Mouse (Mus musculus): ENCODE results near the gene Exph5.

Exph5 gene

DNA sequence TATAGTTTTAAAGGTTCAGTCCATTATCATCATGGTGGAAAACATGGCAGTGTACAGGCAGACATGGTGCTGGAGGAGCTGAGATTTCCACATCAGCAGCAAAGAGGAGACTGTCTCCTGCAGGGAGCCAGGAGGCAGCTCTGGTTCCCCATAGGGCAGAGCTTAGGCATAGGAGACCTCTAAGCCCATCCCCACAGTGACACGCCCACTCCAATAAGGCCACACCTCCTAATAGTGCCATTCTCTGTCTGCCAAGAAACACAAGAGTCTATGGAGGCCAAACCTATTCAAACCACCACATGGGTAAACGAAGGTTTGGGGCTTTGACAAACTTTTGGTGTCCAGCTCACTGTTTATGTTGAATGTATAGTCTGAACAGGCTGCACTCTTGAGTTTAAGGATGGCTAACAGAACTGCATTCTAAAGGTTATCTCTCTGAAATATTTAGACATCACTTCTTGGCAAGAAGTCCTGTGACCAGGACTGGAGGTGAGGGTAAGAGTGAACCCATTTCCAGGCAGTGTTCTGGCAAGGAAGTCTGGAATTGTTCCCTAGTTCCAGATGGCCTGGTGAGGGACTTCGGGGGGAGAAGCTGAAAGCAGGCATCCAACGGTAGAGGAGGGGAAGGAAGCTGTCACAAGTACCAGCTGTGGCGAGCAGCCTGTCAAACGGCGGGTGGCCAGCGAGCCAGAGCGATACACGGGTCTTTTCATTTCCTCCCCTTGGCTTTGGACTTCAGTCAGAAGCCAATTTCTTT is 19.6 kb downstream of the Exph5 start:
- DNase-seq (ENCODE audit: low spot score) = no peak

DNA sequence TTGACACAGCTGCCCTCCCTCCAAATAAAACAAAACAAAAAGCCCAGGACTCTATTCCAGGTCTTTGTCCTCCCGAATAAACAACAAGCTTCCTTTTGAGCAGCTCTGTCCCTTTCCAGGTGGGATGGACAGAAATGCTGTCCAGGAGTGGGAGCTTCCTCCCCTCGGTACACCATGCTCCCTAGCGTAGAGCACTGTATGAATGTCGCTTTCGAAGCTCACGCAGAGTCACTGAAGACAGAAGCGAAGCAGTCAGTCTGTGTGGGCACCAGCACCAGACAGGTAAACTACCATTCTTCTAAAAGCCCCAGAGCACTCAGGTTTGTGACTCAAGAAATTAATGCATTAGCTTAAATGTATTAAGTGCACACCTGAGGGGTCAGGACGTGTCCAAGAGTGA is 20.2 kb downstream of the Exph5 start:
- DNase-seq (ENCODE audit: low spot score) = no peak

- DNase-seq (ENCODE audit: low spot score) = no peak
Measured at GRCm38 (mm10) chr9:53323419-53324251, 22.2 kb downstream of the Exph5 start.

DNA sequence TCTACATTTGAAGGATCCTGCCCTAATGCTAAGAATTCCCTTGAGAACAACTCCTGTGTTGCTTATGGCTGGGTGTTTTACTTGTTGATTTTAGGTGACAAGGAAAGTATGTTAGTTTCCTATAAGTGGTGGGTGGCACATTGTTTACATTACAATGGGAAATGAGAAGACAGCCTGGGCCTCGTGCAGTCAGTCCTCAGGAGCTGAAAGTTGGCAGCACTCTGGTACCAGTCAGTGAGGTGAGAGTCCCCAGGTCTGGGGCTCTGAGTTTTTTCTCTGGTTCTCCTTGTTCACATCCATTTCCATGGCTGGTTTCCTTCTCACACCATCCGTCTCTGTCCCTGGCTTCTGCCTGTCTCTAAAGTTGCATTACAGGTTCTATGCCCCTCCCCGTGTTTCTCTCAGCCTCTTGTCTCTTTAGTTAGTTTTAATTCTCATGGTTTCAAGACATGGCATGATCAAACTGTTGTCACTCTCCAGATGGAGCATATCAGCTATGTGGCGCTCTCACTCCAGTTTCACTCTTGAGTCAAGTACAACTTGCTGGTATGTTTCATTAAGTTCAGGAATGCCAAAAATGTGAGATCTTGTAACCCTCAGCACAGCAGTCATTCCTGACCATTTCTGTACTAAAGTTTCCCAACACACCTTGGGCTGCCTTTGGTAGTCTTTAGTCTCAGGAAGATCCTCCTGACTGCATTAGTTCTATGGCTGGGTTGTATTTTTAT is 24.1 kb downstream of the Exph5 start:
- no peak for DNase-seq (ENCODE audit: low spot score)

- no peak for DNase-seq (ENCODE audit: low spot score)
Measured at GRCm38 (mm10) chr9:53328203-53328602, 26.7 kb downstream of the Exph5 start.

DNA sequence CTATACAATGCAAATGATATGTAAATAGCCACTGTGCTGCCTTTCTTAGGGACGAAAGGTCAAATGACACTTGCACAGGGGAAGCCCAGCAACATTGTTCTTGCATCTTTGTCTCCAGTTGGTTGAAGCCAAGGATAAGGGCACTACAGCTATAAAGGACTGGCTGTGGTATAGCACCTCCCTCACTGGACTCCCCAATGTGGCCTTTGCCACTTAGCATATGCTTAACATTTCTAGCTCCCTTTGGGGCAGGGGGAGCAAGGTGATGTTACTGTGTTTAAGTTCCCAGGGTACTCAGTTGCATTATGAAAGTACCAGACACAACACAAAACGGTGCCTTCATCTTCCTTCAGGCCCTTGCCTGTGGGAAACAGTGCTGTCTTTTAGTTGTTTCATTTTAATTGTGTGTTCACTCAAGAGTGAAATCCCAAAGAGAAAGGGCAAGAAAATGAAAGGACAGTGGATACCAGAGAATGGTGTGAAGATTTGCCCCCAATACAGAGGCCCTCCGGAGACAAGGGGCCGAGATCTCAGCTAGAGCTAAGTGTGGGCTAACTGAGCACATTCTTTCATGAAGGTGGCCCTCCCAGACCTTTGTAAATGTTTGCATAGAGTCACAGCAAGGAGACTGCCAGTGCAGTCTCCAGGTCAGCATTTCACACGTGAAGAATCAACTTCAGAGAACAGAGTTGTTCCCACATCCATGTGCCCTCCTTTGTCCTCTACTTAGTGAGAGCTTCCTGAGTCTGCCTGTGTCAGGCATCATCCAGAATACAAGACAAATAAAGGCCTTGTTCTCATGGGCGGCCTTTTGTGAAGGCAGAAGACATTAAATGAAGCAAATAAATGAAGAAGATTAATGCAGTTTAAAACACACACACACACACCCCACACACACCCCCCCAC is 28.1 kb downstream of the Exph5 start:
- no peak for DNase-seq (ENCODE audit: low spot score)

DNA sequence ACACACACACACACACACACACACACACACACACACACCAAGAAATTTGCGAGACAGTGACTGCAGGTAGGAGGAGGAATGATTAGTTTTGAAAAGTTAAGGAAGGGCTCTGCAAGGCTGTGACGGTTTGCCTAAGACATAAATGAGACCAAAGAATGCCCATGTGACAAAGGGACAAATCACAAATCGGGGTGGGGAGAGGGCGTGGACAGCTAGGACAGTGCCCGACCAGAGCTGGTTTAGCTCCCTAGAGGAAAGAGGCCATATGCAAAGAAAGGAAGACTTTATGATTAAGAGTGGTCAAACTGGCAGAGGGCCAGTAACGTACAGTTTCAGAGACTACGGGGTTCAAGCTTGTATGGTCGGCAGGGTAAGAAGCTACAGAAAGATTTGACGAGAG is 28.8 kb downstream of the Exph5 start:
- DNase-seq (ENCODE audit: low spot score) = no peak

GRCm38 (mm10) chr9:53333436-53333835 is 32.0 kb downstream of the Exph5 start:
- DNase-seq (ENCODE audit: low spot score) = no peak

GRCm38 (mm10) chr9:53335131-53335530 is 33.7 kb downstream of the Exph5 start:
- no peak for DNase-seq (ENCODE audit: low spot score)

DNA sequence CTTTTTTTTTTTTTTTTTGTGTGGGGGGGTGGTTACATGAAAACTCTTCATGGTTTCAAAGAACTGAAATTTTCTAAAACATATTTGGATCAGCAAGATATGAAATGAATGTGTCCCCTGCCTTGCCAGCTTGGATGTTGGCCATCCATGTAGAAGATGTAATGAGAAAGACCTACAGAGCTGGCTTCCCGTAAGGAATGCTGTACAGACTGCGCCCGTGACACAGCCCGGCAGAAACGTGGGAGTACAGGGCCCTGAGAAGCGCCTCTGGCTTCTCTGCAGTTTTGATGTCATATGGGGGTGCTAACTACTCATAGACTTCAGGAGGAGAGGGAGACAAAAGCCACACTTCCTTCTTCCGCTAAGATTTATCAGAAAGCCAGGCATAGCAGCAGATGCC is 38.1 kb downstream of the Exph5 start:
- DNase-seq (ENCODE audit: low spot score) = no peak

GRCm38 (mm10) chr9:53340328-53340916 is 39.0 kb downstream of the Exph5 start:
- no peak for DNase-seq (ENCODE audit: low spot score)

DNA sequence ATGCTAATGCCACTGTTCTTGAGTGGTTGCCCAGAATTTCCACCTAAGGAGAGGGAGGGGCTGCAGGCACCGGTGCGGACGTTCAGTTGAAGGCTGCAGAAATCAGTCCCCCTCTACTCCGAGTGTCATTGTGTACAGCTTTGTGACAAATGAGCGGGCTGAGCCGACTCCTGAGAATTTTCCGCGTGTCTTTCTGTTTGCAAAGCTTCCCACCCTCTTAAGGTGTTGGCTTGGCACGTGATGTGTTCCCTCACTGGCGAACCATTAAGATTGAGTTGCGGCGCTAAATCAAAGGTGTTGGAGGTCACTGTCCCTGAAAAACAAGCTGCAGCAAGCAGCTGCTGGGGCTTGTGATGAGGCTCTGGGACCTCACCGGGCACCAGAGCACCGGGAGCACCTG is 39.5 kb downstream of the Exph5 start:
- DNase-seq (ENCODE audit: low spot score) = no peak

- no peak for DNase-seq (ENCODE audit: low spot score)
Measured at GRCm38 (mm10) chr9:53341981-53342380, 40.5 kb downstream of the Exph5 start.

DNA sequence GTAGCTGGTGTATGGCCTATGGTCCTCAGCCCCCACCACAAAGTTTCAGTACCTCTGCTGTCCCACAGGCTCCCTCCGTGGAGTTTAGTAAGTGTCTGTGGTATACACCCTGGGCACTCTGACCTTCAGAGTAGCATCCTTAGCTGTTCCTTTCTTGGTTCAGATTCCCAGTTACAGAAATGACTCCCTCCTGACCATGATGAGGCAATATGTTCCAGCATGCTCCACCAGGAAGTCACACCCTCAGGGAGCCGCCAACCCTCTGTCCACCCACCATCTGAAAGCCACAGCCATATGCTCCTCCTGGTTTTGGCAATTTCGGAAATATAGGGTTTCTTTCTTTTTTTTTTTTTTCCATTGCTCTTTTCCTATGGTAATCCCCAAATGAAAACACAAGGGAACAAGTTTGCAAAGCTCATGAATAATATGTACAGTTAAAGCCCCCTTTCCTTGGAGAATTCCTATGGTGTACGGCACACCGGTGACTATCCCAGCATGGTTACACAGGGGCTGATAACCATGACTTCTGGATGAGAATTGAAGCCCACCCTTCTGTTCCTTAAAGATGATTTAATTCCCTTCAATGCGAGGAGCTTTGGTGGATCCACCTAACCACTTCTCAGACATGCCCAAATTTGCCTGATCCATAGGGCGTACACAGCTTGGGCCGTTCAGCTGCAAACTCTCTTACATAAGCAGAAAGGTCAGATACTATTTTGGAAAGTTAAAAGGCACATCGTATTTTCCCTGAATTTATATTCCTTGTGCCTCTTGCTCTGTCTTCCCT is 43.4 kb downstream of the Exph5 start:
- DNase-seq (ENCODE audit: low spot score) = no peak

DNA sequence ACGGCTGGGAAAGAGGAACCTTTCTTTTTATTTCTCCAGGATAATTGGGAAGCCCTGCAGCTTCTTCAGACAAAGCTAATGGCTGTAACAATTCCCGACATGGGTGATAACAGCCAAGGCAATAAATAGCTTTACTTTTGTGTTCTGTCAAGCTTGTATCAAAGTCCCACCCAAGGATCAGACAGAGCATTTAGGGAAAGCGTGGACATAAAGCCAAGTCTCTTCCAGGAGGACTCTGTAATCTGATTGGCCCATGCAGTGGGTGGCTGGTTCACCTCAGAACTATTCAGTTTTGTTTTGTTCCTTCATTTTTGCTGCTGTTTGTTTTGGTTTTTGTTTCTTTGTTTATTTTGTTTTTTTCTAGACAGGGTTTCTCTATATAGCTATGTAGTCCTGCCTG is 44.3 kb downstream of the Exph5 start:
- no peak for DNase-seq (ENCODE audit: low spot score)

DNA sequence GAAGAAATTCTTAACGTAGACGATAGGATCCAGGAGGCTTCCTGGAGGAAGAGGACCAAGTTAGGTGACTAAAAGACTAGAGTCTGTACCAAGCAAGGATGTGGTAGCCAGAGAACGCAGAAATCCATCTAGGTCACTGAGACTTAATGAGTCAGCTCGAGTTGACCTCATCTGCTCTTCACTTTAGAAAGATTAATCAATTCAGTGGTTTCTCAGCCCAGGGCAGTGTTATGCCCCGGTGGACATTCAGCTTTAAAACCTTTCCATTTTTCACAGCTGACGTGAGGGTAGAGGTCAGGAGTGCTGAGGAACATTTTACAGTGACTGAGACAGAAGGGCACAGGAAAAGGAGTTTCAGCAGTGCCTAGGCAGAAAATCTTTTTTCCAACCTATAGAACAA is 44.9 kb downstream of the Exph5 start:
- no peak for DNase-seq (ENCODE audit: low spot score)

GRCm38 (mm10) chr9:53349211-53349610 is 47.7 kb downstream of the Exph5 start:
- DNase-seq (ENCODE audit: low spot score) = no peak

DNA sequence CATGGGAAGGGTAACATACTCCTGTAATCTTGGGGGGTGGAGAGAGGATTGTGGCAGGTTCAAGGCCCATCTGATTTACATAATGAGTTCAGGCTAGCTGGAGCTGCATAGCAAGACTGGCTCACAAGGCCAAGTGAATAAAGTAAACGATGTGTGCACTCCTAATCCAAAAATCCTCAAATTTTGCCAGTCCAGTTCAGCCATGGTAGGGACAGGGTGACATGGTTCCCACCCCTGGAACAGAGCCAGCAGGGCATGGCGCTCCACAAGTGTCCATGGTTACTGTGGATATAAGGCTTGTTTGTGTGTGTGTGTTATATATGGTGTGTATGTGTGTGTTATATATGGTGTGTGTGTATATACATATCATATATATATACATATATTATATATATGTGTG is 48.9 kb downstream of the Exph5 start:
- no peak for DNase-seq (ENCODE audit: low spot score)

DNA sequence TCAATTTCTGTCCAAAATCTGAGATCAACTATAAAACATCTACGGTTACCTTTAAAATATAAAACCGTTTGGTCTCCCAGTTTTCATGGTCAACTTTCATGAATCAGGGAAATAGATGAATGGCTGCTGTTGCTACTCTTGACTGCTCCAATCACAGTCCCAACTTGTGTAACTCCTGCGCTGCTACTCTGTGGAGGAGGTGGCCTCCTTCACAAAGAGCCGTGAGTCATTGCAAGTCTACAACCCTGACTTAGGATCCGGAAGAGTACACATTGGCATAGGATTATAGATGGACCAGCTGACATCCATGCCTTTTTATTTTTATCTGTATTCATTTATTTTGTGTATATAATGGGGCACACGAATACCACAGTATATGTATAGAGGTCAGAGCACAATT is 50.4 kb downstream of the Exph5 start:
- no peak for DNase-seq (ENCODE audit: low spot score)

GRCm38 (mm10) chr9:53353161-53353560 is 51.7 kb downstream of the Exph5 start:
- DNase-seq (ENCODE audit: low spot score) = no peak

Data from testis, postnatal 14 days (tissue).